Mouse (Mus musculus) T-cell, adult 2 months (primary cell): ENCODE results near the gene Hrk.

ENCODE experiments used
- DNase-seq: peaks from one replicate; pipeline ENCODE4 v3.0.0; 2022; ENCODE audit warnings: low spot score

Gene Hrk

GRCm38 (mm10) chr5:118164581-118164980 is at the start of gene Hrk:
Gene Hrk, plus strand, starts transcription at chr5:118164648.
- DNase-seq, result no peak

- no peak for DNase-seq
Observed at GRCm38 (mm10) chr5:118118351-118118750, 46.1 kb upstream of the Hrk start.

GRCm38 (mm10) chr5:118118922-118119321 is 45.5 kb upstream of the Hrk start:
- no peak for DNase-seq

DNA sequence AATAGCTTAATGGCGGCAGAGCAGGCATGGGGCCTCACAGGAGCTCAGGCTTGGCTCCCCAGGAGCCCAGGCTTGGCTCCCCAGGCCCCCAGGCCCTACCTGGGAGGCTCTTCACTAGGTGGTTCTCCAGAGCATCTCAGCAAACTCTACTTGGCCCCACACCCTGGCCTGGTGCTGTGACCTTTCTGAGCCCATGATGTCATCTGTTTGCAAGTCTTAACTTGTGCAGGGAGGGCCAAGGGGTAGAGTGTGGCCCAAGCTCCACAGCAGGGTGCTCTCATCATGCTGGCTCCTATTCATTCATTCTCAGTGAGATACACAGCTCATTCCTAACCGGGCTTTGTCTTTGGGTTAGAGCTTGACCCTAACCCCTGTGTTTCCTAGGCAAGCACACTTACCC is 43.8 kb upstream of the Hrk start:
- DNase-seq, result no peak

GRCm38 (mm10) chr5:118121928-118122327 is 42.5 kb upstream of the Hrk start:
- DNase-seq, result no peak

DNA sequence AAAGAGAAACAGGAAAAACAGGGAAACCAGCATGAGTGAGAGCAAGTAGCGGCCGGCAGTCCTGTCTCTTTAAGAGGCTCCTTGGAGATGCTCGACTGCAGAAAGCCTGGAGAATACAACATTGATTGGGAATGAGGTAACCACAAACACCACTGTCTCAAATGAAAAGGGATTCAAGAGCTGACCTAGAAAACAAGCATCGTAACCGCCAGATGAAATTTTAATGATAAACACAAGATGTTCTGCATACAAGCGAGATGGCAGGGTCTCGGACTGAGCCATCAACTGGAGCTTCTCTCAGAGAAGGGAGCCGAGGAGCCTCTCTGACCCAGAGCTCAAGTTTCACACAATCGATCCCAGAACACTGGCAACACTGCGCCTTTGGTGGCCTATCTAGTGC is 41.4 kb upstream of the Hrk start:
- DNase-seq, result no peak

- DNase-seq, result no peak
Observed at GRCm38 (mm10) chr5:118126671-118127070, 37.8 kb upstream of the Hrk start.

- no peak for DNase-seq
Observed at GRCm38 (mm10) chr5:118128208-118128607, 36.2 kb upstream of the Hrk start.

DNA sequence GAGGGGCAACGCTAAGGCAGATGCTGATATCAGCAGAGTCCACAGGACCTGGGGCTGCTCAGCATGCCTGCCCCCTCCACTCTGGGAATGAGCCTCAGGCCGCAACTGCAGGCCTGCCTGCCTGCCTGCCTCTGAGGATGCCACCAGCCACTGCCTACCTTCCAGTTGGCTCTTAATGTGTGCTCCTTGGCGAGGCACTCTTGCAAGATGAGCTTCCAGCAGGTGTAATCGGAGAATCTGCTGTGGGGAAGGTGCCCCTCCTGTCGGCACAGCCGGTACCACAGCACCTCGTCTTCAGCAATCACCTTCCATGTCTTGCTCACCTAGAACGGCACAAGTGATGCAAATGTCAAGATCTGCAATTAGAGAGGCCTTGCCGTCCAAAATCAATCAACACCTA is 35.8 kb upstream of the Hrk start:
- no peak for DNase-seq

DNA sequence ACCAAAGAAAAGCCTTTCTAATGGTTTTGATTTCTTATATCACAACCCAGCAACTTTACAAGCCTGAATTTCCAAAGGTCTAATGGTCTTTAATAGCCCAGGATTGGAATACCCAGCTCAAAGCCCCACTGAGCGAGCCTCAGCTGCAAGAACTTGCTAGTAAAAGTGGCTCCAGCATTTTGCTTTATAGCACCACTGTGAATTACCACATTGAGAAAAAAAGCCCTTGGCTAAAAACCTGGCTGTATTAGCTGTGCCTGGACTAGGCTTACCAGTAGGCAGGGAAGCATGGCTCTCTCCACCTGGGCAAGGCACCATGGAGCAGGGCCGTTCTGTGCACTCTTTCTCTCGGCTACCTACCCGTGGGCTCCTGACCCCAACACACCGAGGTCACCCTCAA is 28.1 kb upstream of the Hrk start:
- no peak for DNase-seq

DNA sequence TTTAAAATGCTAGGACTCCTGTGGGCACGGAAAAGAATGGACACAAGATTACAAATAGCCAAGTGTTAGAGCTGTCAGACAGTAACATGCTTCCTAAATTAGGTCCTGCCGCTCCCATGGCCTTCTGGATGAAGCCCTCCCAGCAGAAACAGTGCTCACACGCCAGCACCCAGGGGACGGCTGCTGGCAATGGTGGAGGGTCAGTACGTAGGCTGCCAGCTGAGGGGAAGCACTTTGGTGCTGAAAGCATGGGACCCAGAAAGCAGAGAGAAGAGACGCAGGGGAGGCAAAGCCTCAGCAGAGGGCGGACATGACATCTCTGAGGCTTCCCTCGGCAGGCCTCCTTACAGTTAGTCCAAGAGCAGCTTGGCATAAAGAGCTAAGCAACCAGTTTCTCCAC is 24.8 kb upstream of the Hrk start:
- no peak for DNase-seq

- DNase-seq, result no peak
Observed at GRCm38 (mm10) chr5:118142471-118142870, 22.0 kb upstream of the Hrk start.

DNA sequence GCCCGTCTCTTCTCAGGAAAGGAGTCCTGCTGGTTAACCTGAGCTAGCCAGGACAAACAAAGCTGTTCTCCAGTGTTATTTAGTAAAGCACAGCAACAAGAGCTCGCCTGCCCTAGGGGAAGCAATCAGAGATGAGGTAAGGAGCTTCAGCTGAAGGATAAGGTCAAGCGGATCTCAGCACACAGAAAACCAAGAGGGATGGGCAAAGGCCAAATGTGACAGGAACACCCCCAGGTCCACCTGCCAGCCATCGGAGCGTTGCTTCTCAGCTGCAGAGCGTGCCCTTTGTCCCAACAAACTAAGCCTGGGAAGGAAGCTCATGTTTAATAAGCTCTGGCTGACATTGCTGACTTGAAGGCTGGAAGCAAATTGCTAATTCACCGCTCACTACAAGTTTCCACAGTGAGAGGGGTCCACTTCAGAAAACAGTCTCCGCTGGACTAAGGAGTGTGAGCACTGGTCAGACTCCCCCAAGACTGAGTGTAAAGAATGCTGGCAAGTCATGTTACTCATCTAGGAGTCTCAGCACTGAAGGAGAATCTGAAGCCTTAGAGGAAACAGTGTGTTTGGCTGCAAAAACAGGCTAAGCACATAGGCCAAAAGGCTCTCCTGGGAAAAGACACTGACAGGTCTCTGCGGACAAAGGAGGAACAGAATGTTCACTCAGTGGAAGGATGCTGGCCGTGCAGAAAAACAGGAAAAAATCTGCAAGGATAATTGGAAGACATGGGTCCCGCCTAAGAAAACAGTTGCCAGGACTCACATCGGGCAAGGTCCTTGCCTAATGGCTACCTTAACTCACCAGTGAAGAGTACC is 21.0 kb upstream of the Hrk start:
- DNase-seq, result no peak

GRCm38 (mm10) chr5:118144327-118144726 is 20.1 kb upstream of the Hrk start:
- DNase-seq, result no peak

DNA sequence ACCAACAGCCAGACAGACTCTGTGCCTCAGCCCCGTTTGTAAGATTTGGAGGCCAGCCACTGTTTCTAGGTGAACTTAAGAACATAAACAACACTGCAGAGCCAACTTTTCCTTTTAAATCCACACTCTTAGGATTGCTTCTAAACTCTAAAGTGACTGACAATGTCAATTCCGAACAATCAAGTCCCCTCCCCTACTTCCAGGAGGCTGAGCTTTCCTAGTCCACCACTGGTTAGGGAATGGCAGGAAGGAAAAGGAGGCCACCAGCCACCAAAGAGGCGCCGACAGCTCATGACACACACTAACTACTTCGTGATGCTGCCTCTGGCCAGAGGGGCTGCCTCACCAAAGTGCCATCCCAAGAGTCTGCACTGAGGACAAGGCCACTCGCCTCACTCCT is 19.7 kb upstream of the Hrk start:
- no peak for DNase-seq

DNA sequence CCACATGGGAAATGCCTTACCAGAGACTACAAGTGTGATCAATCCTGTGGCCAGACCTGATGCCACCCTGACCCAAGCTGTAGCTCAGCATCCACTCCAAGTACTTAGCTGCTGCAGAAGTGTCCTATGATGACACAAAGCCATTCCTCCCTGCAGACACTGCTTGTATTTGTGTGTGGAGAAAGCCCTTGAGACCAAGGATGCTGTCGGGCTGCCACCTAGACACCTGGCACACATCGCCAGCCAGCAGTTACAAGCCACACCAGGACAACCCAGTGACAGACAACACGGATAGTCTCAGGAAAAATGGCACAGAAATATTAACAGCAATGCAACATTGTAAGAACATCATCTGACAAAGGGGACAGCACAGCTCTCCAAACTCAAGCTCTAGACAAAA is 19.0 kb upstream of the Hrk start:
- DNase-seq, result no peak

DNA sequence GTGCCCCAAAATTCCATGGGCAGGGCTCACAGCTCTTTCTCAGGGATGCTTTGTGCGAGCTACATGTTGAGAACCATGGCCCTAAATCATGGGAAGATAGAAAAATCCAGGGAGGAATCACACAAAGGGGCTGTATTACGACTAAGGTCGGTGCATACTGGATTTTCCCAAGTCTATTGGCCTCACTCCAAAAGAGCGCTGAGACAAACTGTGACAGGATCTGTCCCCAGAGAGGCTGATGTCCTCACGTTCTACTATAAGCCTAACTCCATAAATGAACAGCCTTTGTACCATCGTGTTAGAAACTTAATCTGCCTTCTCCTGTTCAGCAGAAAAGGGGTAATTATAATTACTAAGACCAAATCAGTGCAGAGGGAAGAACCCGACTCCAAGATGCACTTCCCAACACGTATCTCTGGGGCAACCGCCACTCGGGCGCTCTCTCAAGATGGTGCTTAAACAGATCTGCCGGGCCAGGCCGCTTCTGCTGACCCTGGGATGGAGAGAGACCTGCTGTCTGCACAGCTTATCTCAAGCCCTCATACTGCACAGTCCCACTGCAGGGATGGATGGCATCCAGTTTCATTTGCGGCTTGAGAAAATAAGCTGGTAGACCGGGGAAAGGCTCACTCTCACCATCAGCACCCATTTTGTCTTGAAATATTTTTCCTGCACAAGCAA is 18.3 kb upstream of the Hrk start:
- DNase-seq, result no peak

GRCm38 (mm10) chr5:118147264-118147663 is 17.2 kb upstream of the Hrk start:
- DNase-seq, result no peak

DNA sequence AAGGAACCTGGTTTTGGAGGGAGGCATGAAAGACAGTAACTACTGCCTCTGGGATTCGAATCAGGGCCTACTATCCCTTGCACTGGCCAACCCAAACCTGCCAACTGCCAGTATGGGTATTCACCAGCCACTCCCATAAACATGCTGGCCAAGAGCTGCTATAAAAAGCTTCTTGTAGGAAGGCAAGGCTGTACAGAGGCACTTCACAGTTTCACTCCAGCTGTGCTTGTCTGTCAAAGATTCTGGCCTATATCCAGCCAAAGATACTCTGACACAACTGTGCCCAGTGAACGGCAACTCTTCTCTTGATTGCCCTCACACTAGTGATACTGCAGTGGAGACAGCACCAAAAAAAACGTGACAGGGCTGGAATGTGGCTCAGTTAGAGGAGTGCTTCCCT is 14.7 kb upstream of the Hrk start:
- DNase-seq, result no peak

DNA sequence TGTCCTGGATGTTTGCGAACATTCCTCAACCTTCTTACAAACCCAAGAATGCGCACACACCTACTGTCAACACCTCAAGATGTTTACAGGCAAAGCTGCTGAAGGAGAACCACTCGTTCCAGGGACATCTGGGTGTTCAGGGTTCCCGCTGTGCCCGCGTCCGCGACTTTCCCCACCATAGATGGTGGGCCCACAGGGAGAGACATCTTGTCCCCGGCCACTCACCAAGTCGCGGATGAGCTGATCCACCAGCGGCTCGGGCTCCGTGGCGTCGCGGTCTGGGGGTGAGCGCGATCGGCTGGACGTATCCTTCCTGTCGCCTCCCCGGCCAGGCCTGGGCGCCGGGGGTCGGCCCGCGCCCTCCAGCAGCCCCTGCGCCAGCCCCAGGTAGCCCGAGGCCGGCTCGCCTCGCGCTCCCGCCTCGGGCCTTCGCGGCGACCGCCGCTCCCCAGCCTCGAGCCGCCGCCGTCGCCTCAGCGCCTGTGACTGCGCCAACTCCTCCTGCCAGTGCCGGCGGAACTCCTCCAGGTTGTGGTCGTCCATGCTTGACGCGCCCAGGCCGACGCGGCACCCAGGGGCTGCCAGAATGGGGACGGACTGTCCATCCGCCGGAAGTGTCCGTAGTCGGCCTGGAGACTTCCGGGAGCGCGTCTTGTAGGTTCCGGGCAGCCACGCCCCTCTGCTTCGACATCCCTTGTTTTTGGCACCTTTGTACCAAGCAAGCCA is 9.4 kb upstream of the Hrk start, which contains the start of gene Fbxw8:
Gene Fbxw8 (minus strand): TSS at position 626 of the 726 bp plus-strand sequence.
- DNase-seq, result peak; percentile 58

DNA sequence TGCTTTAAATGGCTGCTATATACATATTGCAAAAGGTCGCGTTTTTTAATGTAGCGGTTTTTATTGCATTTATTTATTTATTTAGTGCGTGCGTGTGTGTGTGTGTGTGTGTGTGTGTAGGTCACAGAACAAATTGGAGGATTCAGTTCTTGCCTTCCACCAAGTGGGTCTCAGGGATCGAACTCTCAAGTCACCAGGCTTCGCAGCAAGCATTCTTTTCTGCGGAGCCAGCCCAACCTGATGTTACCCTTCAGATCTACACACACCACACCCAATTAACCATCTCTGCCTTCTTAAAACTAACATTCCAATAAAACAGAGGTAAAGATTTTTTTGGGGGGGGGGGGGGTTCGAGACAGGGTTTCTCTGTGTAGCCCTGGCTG is 8.9 kb upstream of the Hrk start:
- no peak for DNase-seq

DNA sequence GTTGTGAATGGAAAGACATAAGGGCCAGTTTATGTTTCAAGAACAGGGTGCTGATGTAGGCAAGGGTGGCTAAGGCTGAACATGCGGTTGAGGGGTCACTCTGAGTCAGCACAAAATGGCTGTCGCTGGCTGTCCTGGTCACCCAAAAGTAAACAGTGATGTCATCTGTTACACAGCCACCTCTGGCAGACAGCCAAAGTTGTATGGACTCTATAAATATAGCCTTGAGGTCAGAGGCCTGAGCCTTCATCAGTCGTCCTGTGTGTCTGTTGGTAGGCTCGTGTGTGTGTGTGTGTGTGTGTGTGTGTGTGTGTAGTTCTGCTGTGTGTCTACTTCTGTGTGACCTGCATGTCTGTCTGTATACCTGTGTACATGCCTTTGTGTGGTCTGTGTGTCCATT is 7.5 kb upstream of the Hrk start:
- no peak for DNase-seq

- DNase-seq, result no peak
Observed at GRCm38 (mm10) chr5:118160691-118161090, 3.8 kb upstream of the Hrk start.
